Mouse (Mus musculus): ENCODE measurements around the gene Abcb9. TPM values are rescaled to one million over a fixed set of nuclear protein-coding genes. Genes with fewer than 3 reads are reported as not detected.

Abcb9 gene
- polyA plus RNA-seq, 1 experiment from 2014 or later: 2.1 TPM

DNA sequence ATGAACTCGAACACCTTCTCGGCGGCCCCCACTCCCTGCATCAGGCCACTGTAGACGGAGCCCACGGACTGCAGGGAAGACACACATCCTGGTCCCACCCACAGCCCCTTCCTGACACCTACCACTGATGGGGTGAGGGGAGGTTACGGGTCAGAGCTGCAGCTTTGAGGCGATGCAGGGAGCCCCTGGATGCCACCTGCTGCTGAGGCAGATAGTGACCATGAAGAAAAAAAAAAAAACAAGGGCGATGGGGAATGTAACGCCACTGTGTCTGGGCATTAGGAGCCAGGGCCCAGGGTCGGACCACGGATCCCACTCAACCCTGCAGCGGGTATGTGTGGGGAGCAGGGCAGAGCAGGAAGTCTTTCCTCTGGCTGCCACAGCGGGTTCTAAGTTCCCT is 18.4 kb downstream of the Abcb9 start:
- no peak overlapping the region for H3K27ac ChIP-seq (replicated peaks; ENCODE audit: low read depth, low read length)
- H3K9ac ChIP-seq (ENCODE audit: low read depth, low read length): no peak overlapping the region
- H3K4me3 ChIP-seq (ENCODE audit: low read depth, low read length): no peak overlapping the region
- DNase-seq (ENCODE audit: low spot score) (no peak), ATAC-seq (ENCODE audit: low read depth) (no peak)
- no peaks in the 10 kb centered on the region for H3K36me3 ChIP-seq (ENCODE audit: control insufficient read depth, insufficient read depth, low read length)
- no peak overlapping the region for H3K4me2 ChIP-seq (ENCODE audit: low read depth, low read length)
- WGBS: 84% methylated on average over 13 of the region's 13 CpGs
- no peaks in the 10 kb centered on the region for H3K9me3 ChIP-seq (ENCODE audit: control insufficient read depth, low read length)
- H3K4me1 ChIP-seq (ENCODE audit: control insufficient read depth, insufficient read depth, low read length): peaks cover 5% of the 10 kb centered on the region; the same call in 1 of the 2 replicates
- no peaks in the 10 kb centered on the region for H3K27me3 ChIP-seq (replicated peaks; ENCODE audit: control insufficient read depth, insufficient read depth, low read length)

- 57% methylated on average over 9 of the region's 9 CpGs for WGBS
Observed at GRCm38 (mm10) chr5:124076559-124076958, 19.0 kb downstream of the Abcb9 start.

GRCm38 (mm10) chr5:124075716-124076115 is 19.9 kb downstream of the Abcb9 start:
- ATAC-seq (ENCODE audit: low read depth) (no peak), DNase-seq (ENCODE audit: low spot score) (no peak)
- WGBS: 61% methylated on average over 9 of the region's 9 CpGs
- no peaks in the 10 kb centered on the region for H3K27me3 ChIP-seq (replicated peaks; ENCODE audit: control insufficient read depth, insufficient read depth, low read length)
- no peaks in the 10 kb centered on the region for H3K36me3 ChIP-seq (ENCODE audit: control insufficient read depth, insufficient read depth, low read length)
- H3K4me2 ChIP-seq (ENCODE audit: low read depth, low read length): no peak overlapping the region
- no peaks in the 10 kb centered on the region for H3K9me3 ChIP-seq (ENCODE audit: control insufficient read depth, low read length)
- no peak overlapping the region for H3K9ac ChIP-seq (ENCODE audit: low read depth, low read length)
- H3K4me3 ChIP-seq (ENCODE audit: low read depth, low read length): no peak overlapping the region
- peaks cover 5% of the 10 kb centered on the region; the same call in 1 of the 2 replicates for H3K4me1 ChIP-seq (ENCODE audit: control insufficient read depth, insufficient read depth, low read length)
- no peak overlapping the region for H3K27ac ChIP-seq (replicated peaks; ENCODE audit: low read depth, low read length)

More at GRCm38 (mm10) chr5:124076559-124076958, 19.0 kb downstream of the Abcb9 start:
- no peak overlapping the region for H3K27ac ChIP-seq (replicated peaks; ENCODE audit: low read depth, low read length)
- DNase-seq (ENCODE audit: low spot score) (no peak), ATAC-seq (ENCODE audit: low read depth) (no peak)
- H3K9me3 ChIP-seq (ENCODE audit: control insufficient read depth, low read length): no peaks in the 10 kb centered on the region
- peaks cover 5% of the 10 kb centered on the region; the same call in 1 of the 2 replicates for H3K4me1 ChIP-seq (ENCODE audit: control insufficient read depth, insufficient read depth, low read length)
- no peaks in the 10 kb centered on the region for H3K27me3 ChIP-seq (replicated peaks; ENCODE audit: control insufficient read depth, insufficient read depth, low read length)
- H3K36me3 ChIP-seq (ENCODE audit: control insufficient read depth, insufficient read depth, low read length): no peaks in the 10 kb centered on the region
- H3K4me2 ChIP-seq (ENCODE audit: low read depth, low read length): no peak overlapping the region
- no peak overlapping the region for H3K4me3 ChIP-seq (ENCODE audit: low read depth, low read length)
- H3K9ac ChIP-seq (ENCODE audit: low read depth, low read length): no peak overlapping the region

- peak; percentile 75 for DNase-seq (ENCODE audit: low spot score)
- H3K36me3 ChIP-seq (ENCODE audit: control insufficient read depth, insufficient read depth, low read length): no peaks in the 10 kb centered on the region
- H3K9ac ChIP-seq (ENCODE audit: low read depth, low read length): no peak overlapping the region
- H3K27ac ChIP-seq (replicated peaks; ENCODE audit: low read depth, low read length): no peak overlapping the region; the same call in 1 of the 2 replicates
- H3K4me3 ChIP-seq (ENCODE audit: low read depth, low read length): no peak overlapping the region
- no peaks in the 10 kb centered on the region for H3K9me3 ChIP-seq (ENCODE audit: control insufficient read depth, low read length)
- no peak for ATAC-seq (ENCODE audit: low read depth)
- 37% methylated on average over 10 of the region's 10 CpGs for WGBS
- H3K4me2 ChIP-seq (ENCODE audit: low read depth, low read length): no peak overlapping the region
- H3K27me3 ChIP-seq (replicated peaks; ENCODE audit: control insufficient read depth, insufficient read depth, low read length): no peaks in the 10 kb centered on the region
- H3K4me1 ChIP-seq (ENCODE audit: control insufficient read depth, insufficient read depth, low read length): peaks cover 5% of the 10 kb centered on the region; the same call in 1 of the 2 replicates
Observed at GRCm38 (mm10) chr5:124074845-124075307, 20.7 kb downstream of the Abcb9 start.

- DNase-seq (ENCODE audit: low spot score) (peak; percentile 80), ATAC-seq (ENCODE audit: low read depth) (peak; percentile 72)
- Histone ChIP-seq H3K4me1 (ENCODE audit: control insufficient read depth, insufficient read depth, low read length) (peaks cover under 1% of the 10 kb centered on the region; the same call in 1 of the 2 replicates), H3K36me3 (ENCODE audit: control insufficient read depth, insufficient read depth, low read length) (no peaks in the 10 kb centered on the region), H3K4me3 (ENCODE audit: low read depth, low read length) (no peak overlapping the region), H3K27ac (replicated peaks; ENCODE audit: low read depth, low read length) (peak overlapping the region; percentile 48; the same call in 1 of the 2 replicates), H3K9ac (ENCODE audit: low read depth, low read length) (no peak overlapping the region), H3K27me3 (replicated peaks; ENCODE audit: control insufficient read depth, insufficient read depth, low read length) (no peaks in the 10 kb centered on the region), H3K9me3 (ENCODE audit: control insufficient read depth, low read length) (no peaks in the 10 kb centered on the region), H3K4me2 (ENCODE audit: low read depth, low read length) (no peak overlapping the region)
- WGBS: 30% methylated on average over 8 of the region's 9 CpGs
Observed at GRCm38 (mm10) chr5:124073682-124074081, 21.9 kb downstream of the Abcb9 start.

DNA sequence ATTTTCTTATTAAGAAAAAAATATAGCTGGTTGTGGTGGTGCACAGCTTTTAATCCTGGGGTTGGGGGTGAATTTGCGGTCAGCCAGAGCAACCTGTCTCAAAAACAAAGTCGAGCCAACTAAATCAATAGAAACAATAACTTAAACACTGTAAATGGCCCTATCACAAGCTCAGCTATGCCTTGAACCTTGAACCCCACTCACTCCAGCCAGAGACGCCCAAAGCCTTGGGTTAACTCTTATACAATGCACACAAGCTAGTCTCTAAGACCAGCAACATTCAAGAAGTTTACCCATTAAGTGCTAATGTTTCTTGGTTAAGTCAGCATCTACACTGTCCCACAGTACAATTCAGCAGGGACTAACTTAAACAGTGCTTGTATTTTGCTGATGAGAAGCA is 25.9 kb downstream of the Abcb9 start:
- Histone ChIP-seq H3K27ac (replicated peaks; ENCODE audit: low read depth, low read length) (no peak overlapping the region), H3K9ac (ENCODE audit: low read depth, low read length) (no peak overlapping the region), H3K36me3 (ENCODE audit: control insufficient read depth, insufficient read depth, low read length) (no peaks in the 10 kb centered on the region), H3K4me1 (ENCODE audit: control insufficient read depth, insufficient read depth, low read length) (no peaks in the 10 kb centered on the region), H3K4me2 (ENCODE audit: low read depth, low read length) (no peak overlapping the region), H3K27me3 (replicated peaks; ENCODE audit: control insufficient read depth, insufficient read depth, low read length) (no peaks in the 10 kb centered on the region), H3K9me3 (ENCODE audit: control insufficient read depth, low read length) (no peaks in the 10 kb centered on the region), H3K4me3 (ENCODE audit: low read depth, low read length) (no peak overlapping the region)
- DNase-seq (ENCODE audit: low spot score) (no peak), ATAC-seq (ENCODE audit: low read depth) (no peak)
- 79% methylated on average over 3 of the region's 3 CpGs for WGBS

DNA sequence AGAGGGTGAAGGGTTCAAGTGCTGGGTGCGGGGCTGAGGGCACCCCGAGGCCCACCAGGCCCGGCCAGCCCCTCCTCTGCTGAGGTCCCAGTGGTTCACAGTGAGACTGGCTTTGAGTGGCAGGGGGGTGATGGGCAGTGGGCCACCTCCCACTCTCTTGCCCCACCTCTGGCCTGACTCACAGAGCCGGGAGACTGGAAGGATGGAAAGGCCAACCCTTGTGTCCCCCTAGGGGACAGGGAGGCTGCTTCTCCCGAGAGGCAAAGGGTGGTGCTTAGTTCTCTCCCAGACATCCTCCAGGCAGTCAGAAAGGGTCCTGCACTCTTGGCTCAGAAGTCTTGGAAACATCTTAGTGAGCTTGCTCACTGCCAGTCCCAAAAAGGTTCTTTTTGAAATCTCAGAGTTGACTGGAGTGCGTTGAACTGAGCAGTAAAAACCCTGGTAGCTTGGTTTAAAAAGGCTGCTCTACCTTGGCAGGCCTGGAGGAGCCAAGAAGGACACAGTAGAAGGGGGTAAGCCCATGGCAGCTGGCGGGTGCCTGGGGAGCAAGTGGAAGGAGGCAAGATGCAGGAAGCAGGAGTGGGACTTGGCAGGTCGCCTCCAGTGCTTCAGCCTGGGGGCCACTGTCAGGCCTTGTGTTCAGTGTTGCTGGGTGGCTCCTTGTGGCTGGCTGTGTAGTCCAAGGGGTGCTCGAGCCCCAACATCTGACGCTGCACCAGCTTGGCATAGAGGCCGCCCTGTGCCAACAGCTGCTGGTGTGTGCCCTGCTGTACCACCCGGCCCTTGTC is 33.4 kb downstream of the Abcb9 start:
- Histone ChIP-seq H3K27me3 (replicated peaks; ENCODE audit: control insufficient read depth, insufficient read depth, low read length) (no peaks in the 10 kb centered on the region), H3K9ac (ENCODE audit: low read depth, low read length) (no peak overlapping the region), H3K27ac (replicated peaks; ENCODE audit: low read depth, low read length) (no peak overlapping the region), H3K9me3 (ENCODE audit: control insufficient read depth, low read length) (no peaks in the 10 kb centered on the region), H3K4me3 (ENCODE audit: low read depth, low read length) (no peak overlapping the region), H3K36me3 (ENCODE audit: control insufficient read depth, insufficient read depth, low read length) (no peaks in the 10 kb centered on the region), H3K4me2 (ENCODE audit: low read depth, low read length) (no peak overlapping the region), H3K4me1 (ENCODE audit: control insufficient read depth, insufficient read depth, low read length) (no peaks in the 10 kb centered on the region)
- WGBS: 73% methylated on average over 12 of the region's 12 CpGs
- DNase-seq (ENCODE audit: low spot score) (no peak), ATAC-seq (ENCODE audit: low read depth) (no peak)

DNA sequence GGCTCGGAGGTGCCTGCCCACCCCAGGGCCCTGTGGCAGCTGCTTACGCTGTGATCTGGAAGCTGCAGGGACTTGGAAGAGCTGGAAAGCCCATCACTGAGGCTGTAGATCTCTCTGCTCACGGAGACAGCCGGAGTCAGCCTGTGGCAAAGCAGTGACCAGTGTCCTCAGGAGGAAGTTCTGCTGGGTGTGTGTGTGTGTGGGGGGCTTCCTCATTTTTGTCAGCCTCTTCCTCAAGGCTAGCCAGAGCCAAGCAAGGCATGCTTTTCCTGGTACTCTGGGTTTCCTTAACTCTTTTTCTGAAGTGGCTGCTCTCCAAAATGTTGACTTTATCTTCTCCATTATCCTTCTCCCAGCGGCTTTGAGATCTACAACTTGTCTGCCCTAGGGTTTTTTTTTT is 35.9 kb downstream of the Abcb9 start:
- DNase-seq (ENCODE audit: low spot score) (no peak), ATAC-seq (ENCODE audit: low read depth) (no peak)
- no peaks in the 10 kb centered on the region for H3K4me1 ChIP-seq (ENCODE audit: control insufficient read depth, insufficient read depth, low read length)
- no peak overlapping the region for H3K9ac ChIP-seq (ENCODE audit: low read depth, low read length)
- H3K9me3 ChIP-seq (ENCODE audit: control insufficient read depth, low read length): no peaks in the 10 kb centered on the region
- no peak overlapping the region for H3K27ac ChIP-seq (replicated peaks; ENCODE audit: low read depth, low read length)
- H3K27me3 ChIP-seq (replicated peaks; ENCODE audit: control insufficient read depth, insufficient read depth, low read length): no peaks in the 10 kb centered on the region
- H3K36me3 ChIP-seq (ENCODE audit: control insufficient read depth, insufficient read depth, low read length): no peaks in the 10 kb centered on the region
- no peak overlapping the region for H3K4me3 ChIP-seq (ENCODE audit: low read depth, low read length)
- H3K4me2 ChIP-seq (ENCODE audit: low read depth, low read length): no peak overlapping the region
- WGBS: 64% methylated on average over 5 of the region's 5 CpGs

- H3K36me3 ChIP-seq (ENCODE audit: control insufficient read depth, insufficient read depth, low read length): no peaks in the 10 kb centered on the region
- H3K4me1 ChIP-seq (ENCODE audit: control insufficient read depth, insufficient read depth, low read length): no peaks in the 10 kb centered on the region
- no peak for DNase-seq (ENCODE audit: low spot score)
- no peaks in the 10 kb centered on the region for H3K9me3 ChIP-seq (ENCODE audit: control insufficient read depth, low read length)
- no peak overlapping the region for H3K27ac ChIP-seq (replicated peaks; ENCODE audit: low read depth, low read length)
- H3K4me3 ChIP-seq (ENCODE audit: low read depth, low read length): no peak overlapping the region
- H3K27me3 ChIP-seq (replicated peaks; ENCODE audit: control insufficient read depth, insufficient read depth, low read length): no peaks in the 10 kb centered on the region
- WGBS: 80% methylated on average over 7 of the region's 7 CpGs
- ATAC-seq (ENCODE audit: low read depth): no peak
- H3K9ac ChIP-seq (ENCODE audit: low read depth, low read length): no peak overlapping the region
- no peak overlapping the region for H3K4me2 ChIP-seq (ENCODE audit: low read depth, low read length)
Observed at GRCm38 (mm10) chr5:124058749-124059148, 36.8 kb downstream of the Abcb9 start.

Measured in embryonic facial prominence, embryonic 14.5 days (tissue).